Mouse (Mus musculus) C2C12 (cell line): ENCODE measurements at regions not wholly inside any gene's neighbourhood (a gene's known extent, or its start where the extent isn't known, plus 50 kb on each side); places are given as distances from the start of the nearest gene placed in this dataset.

Source experiments
- CEBPB ChIP-seq: IDR thresholded peaks from one replicate; pipeline ENCODE4 v1.6.1; 2011; ENCODE audit warnings: low read depth, mild to moderate bottlenecking, control low read depth, moderate library complexity
- CTCF ChIP-seq: IDR thresholded peaks from one replicate; pipeline ENCODE4 v1.5.1; 2011; ENCODE audit not compliant: control insufficient read depth, insufficient read depth, insufficient read length
- MAX ChIP-seq: IDR thresholded peaks from one replicate; pipeline ENCODE4 v1.6.1; 2011; ENCODE audit warnings: mild to moderate bottlenecking, control low read depth
- MYOD1 ChIP-seq: IDR thresholded peaks from one replicate; pipeline ENCODE4 v1.6.1; 2011; ENCODE audit warnings: low read depth; ENCODE audit not compliant: control insufficient read depth, insufficient read length
- MYOG ChIP-seq: IDR thresholded peaks from one replicate; pipeline ENCODE4 v1.6.1; 2011; ENCODE audit not compliant: control insufficient read depth, insufficient read length; ENCODE audit errors: extremely low read depth
- USF1 ChIP-seq: IDR thresholded peaks from one replicate; pipeline ENCODE4 v1.6.1; 2011; ENCODE audit warnings: low read depth, mild to moderate bottlenecking, control low read depth, moderate library complexity

- TF ChIP-seq CTCF: no peak
- no peak for TF ChIP-seq MAX
- no peak for TF ChIP-seq MYOG
- TF ChIP-seq MYOD1: no peak
- TF ChIP-seq USF1: no peak
- TF ChIP-seq CEBPB: no peak
These were observed 418.5 kb upstream of the Htr2a start for GRCm38 (mm10) chr14:74222093-74222492.
